Mouse (Mus musculus) layer of hippocampus, adult 8-10 months (tissue): ENCODE measurements around the gene Rora. TPM values are rescaled to one million over a fixed set of nuclear protein-coding genes. Genes with fewer than 3 reads are reported as not detected.
A peak's percentile ranks its signal among the peaks of the same experiment; 100 is the strongest.

ENCODE experiments used
- DNase-seq, 2 experiments: peaks; one replicate each; pipeline ENCODE4 v3.0.0; 2022; ENCODE audit warnings: low spot score in 2 of 2
- total RNA-seq, 4 experiments: library from RNA; stranded (reverse); gene quantifications; 2 replicates each; pipeline ENCODE4 v1.2.4; 2022

Rora gene
- total RNA-seq, 4 experiments from 2014 or later = 35.1 to 41.5 (median 36.6) TPM

DNA sequence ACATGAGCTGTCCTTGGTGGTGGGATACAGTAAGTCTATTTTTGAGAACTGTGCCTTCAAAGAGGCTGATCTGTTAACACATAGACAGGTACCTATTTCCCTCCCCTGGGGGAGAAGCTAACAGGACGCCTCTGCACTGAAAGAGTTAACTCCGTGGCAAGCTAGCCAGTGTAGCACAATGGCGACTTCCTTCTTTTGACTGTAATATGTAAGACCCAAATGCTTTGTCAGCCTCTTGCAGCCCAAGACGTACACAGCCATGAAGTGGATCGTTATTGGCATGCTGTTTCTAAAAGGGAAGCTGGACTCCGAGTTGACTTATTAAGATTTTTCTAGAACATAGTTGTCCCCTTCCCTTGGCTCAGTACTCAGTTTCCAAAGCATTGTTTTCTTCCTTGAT lies 229.4 kb downstream of the Rora start:
- no peak for DNase-seq

- DNase-seq = no peak
These were observed 230.1 kb downstream of the Rora start for GRCm38 (mm10) chr9:68883687-68884086.

- DNase-seq = no peak
These were observed 231.0 kb downstream of the Rora start for GRCm38 (mm10) chr9:68884451-68885035.

DNA sequence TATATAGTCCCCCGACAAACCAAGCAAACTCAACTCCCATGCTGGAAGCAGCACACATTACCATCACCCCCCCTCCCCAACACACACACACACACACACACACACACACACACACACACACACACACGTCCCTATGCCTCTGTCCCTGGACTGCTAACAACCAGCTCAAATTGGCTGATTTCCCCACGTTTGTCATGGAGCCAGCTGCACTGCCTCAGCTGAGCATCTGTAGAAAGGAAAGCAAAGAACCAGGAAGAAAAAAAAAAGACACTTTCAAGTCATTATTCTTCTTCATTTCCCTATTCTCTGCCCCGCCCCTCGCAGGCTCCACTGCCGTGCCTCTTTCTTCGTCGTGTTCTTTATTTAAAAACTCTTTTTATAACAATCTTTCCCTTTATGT lies 235.1 kb downstream of the Rora start:
- peak in 1 of 2 experiments; percentile 22 for DNase-seq

DNA sequence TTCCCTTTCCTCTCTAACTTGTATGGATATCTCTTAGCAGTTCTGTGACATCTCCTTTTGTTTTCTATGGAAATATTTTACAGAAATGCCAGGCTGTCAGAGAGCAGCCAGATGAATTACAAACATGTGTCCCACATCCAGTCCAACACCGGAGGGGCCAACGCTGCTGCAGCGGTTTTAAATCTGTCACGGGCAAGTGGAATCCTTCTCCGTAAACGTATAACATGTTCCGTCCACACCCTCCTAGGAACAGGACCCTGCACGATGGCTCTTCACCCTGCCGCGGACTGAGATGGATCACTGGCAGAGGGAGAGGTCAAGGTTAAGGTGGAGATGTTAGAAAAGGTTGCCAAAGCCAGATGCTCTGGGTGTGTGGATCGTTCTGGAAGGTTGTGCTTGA lies 237.8 kb downstream of the Rora start:
- DNase-seq = no peak

GRCm38 (mm10) chr9:68892356-68892755 lies 238.8 kb downstream of the Rora start:
- DNase-seq = no peak

DNA sequence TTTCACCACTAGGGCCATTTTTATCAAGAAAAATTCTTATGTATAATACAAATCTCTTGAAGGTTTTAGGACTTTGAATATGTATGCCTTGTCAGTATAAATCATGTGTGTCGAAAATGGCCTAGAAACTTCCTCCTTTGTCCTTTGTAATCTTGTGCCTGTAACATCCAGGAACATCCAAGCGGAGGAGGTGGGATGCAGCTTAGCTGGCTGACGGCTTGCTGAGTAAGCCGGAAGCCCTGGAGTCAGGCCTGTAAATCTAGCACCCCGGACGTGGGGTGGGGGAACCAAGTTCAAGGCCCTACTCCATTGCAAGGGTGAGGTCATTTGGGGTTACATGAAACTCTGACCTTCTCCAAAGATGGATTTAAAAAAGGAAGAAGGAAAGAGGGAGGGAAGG lies 239.3 kb downstream of the Rora start:
- no peak for DNase-seq

DNA sequence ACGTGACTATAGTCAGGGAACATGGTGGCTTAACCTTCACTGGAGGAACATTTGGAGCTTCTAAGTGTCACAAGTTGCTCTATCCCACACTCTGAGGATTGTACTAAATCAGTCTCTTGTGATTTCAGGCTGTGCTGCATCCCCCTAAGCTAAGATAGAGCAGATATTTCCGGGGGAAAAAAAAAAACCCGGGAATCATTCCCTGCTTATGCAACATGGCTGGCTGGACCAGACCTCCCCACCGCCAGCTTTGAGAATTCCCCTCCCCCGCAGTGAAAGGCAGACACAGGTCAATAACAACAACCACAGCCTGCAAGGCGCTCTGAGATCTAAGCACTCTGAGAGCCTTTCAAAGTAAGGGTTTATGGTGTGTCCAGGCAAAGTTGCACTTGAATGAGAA lies 244.7 kb downstream of the Rora start:
- no peak for DNase-seq

- DNase-seq = no peak
These were observed 246.1 kb downstream of the Rora start for GRCm38 (mm10) chr9:68899525-68900222.

DNA sequence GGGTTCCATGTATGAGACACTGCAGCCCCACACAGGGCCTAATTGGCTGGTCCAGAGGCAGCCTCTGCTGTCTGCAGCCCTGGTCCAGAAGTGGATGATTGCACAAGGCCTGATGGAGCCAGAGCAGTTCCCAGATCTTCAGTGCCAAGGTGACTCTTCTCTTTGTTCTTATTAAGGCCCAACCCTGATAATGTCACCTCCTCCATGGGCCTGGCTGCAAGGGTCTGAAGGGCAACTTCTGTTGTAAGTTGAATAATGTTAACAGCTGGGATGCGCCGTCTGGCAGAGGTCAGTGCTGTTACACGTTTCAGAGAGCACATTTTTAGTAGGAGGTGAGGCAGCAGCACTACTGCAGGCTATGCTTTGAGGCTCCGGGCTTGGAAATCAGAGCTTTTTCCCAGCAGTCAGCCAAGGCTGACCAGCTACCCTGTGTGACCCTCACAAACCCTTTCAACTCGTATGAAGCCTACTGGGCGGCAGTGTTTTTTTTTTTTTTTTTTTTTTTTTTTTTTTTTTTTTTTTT lies 252.8 kb downstream of the Rora start:
- no peak for DNase-seq

GRCm38 (mm10) chr9:68912483-68913151 lies 259.0 kb downstream of the Rora start:
- no peak for DNase-seq

DNA sequence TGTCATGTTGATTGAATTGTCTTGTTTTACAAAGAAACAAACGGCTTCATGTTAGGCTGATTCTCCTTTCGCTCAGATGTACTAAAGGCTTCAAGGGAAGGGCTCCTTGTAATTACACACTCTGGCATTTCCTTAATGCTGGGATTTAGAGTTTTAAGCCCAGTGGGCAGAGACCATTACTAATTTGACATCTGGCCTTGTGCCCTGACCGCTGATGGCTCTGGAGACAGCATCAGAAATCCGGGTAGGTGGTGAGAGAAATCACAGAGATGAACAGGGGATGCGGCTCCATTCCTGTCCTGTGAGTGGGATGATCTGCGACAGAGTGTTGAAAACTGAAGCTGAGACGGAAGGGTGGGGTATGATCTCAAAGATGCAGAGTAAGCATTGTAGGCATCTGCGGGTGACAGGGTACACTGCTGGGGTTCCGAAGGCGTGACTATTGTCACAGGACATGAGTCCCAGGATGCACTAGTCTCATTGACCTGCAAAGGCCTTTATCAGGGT lies 259.7 kb downstream of the Rora start:
- no peak for DNase-seq

- no peak for DNase-seq
These were observed 261.1 kb downstream of the Rora start for GRCm38 (mm10) chr9:68914541-68915275.

GRCm38 (mm10) chr9:68916741-68917140 lies 263.2 kb downstream of the Rora start:
- DNase-seq = no peak

DNA sequence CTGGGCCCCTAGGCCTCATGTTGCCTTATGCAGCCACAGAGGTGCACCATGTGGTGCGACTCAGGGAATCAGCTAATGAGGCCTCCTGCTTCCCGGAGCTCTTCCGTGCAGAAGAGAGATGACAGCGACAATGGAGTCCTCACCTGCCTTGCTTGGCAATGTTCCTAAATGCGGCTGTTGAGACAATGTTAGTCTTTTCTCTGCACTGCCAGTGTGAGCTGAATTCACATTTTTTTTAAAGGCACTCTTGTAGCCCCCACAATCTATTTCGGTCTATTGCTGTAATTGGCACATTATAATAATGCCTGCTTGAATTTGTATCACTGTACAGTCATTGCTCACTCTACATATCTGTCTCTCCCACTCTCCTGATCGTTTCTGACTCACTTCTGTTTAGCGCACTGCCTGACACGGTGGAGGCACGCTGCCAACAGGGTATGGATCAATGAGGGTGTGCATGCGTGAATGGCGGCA lies 269.6 kb downstream of the Rora start:
- peak in 1 of 2 experiments; percentile 25 for DNase-seq

- no peak for DNase-seq
These were observed 272.8 kb downstream of the Rora start for GRCm38 (mm10) chr9:68926406-68926805.

DNA sequence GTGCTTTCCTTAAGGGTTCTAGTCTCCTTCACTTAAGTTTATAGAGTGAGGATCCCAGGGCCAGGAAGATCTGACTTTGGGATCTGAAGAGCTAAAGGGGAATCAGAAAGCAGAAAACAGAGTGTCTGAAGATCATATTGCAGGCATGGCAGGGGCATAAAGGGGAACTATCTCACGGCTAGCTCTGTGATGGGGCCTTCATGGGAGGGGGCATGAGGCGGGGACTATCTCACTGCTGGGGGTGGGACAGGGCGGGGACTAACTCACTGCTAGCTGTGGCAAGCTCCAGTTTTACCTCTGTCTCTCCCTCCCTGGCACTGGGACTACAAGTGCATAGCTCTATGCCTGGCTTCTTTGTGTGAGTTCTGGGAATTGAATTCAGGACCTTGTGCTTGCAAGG lies 279.6 kb downstream of the Rora start:
- DNase-seq = no peak

- DNase-seq = no peak
These were observed 280.7 kb downstream of the Rora start for GRCm38 (mm10) chr9:68934238-68934637.

DNA sequence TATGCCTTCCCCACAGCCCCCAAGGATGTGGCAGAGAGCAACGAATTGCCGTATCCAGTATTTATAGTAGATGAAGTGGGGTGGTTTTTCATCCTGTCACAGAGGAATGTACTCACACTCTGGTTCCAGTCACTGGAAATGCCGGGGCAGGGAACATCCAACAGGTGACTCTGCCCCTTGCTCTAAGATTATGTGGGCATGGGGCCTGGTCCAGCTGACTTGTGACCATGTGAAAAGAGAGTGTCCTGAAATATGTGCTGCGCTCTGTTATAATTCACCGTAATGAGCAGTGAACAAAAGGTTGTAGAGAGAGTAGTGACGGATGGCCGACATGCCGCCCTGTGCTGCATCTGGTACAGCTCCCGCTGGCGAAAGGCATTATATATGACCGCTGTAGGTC lies 282.0 kb downstream of the Rora start:
- no peak for DNase-seq

- peak; percentile 60 to 63 for DNase-seq
These were observed 287.5 kb downstream of the Rora start for GRCm38 (mm10) chr9:68941037-68941436.

GRCm38 (mm10) chr9:68942595-68943011 lies 289.0 kb downstream of the Rora start:
- no peak for DNase-seq
